Mouse (Mus musculus): ENCODE measurements at regions not wholly inside any gene's neighbourhood (a gene's known extent, or its start where the extent isn't known, plus 50 kb on each side); places are given as distances from the start of the nearest gene placed in this dataset.

GRCm38 (mm10) chr9:22979627-22980026, 243.2 kb upstream of the Bmper start:
- Histone ChIP-seq H3K27ac (replicated peaks; ENCODE audit: low read depth, low read length) (no peak overlapping the region), H3K4me1 (ENCODE audit: control insufficient read depth, insufficient read depth, low read length) (no peaks in the 10 kb centered on the region), H3K4me2 (ENCODE audit: low read depth, low read length) (no peak overlapping the region), H3K4me3 (ENCODE audit: low read depth, low read length) (no peak overlapping the region), H3K9ac (replicated peaks; ENCODE audit: low read length) (no peak overlapping the region), H3K27me3 (ENCODE audit: control insufficient read depth, insufficient read depth, low read length) (no peaks in the 10 kb centered on the region), H3K36me3 (replicated peaks; ENCODE audit: control insufficient read depth, insufficient read depth, low read depth, low read length) (no peaks in the 10 kb centered on the region), H3K9me3 (replicated peaks; ENCODE audit: control insufficient read depth, low read length) (no peaks in the 10 kb centered on the region)
- DNase-seq (ENCODE audit: low spot score) (no peak), ATAC-seq (replicated peaks; ENCODE audit: insufficient number of reproducible peaks, low FRiP score, low TSS enrichment, low read depth) (no peak)
- WGBS, result 50% methylated on average over 5 of the region's 5 CpGs

DNA sequence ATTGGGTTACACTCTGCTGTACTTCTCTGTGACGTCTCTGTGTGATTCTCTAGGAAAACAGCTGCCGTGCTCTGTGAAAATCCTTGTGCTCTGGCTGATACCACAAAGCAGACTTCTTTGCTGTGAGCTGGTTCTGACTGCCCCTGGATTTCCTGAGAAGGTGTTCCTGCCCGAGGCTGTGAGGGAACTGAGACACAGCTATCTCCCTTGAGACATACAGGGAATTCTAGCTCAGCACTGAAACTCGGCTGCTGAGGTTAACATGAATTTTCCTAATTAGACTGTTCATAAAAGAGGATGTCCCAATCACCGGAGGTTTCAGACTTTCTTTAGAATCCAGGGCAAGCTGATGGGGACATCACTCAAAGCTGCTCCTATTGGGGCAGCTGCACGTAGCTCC, 233.4 kb upstream of the Bmper start:
- Histone ChIP-seq H3K4me3 (ENCODE audit: low read depth, low read length) (no peak overlapping the region), H3K27me3 (ENCODE audit: control insufficient read depth, insufficient read depth, low read length) (no peaks in the 10 kb centered on the region), H3K27ac (replicated peaks; ENCODE audit: low read depth, low read length) (no peak overlapping the region), H3K4me2 (ENCODE audit: low read depth, low read length) (no peak overlapping the region), H3K9ac (replicated peaks; ENCODE audit: low read length) (no peak overlapping the region), H3K4me1 (ENCODE audit: control insufficient read depth, insufficient read depth, low read length) (no peaks in the 10 kb centered on the region), H3K36me3 (replicated peaks; ENCODE audit: control insufficient read depth, insufficient read depth, low read depth, low read length) (no peaks in the 10 kb centered on the region), H3K9me3 (replicated peaks; ENCODE audit: control insufficient read depth, low read length) (no peaks in the 10 kb centered on the region)
- ATAC-seq (replicated peaks; ENCODE audit: insufficient number of reproducible peaks, low FRiP score, low TSS enrichment, low read depth) (no peak), DNase-seq (ENCODE audit: low spot score) (no peak)
- WGBS, result 48% methylated on average over 6 of the region's 6 CpGs

GRCm38 (mm10) chr9:22993531-22993930, 229.3 kb upstream of the Bmper start:
- no peak overlapping the region for H3K27ac ChIP-seq (replicated peaks; ENCODE audit: low read depth, low read length)
- no peak overlapping the region for H3K4me3 ChIP-seq (ENCODE audit: low read depth, low read length)
- no peak overlapping the region for H3K4me2 ChIP-seq (ENCODE audit: low read depth, low read length)
- no peaks in the 10 kb centered on the region for H3K36me3 ChIP-seq (replicated peaks; ENCODE audit: control insufficient read depth, insufficient read depth, low read depth, low read length)
- H3K4me1 ChIP-seq (ENCODE audit: control insufficient read depth, insufficient read depth, low read length), result no peaks in the 10 kb centered on the region
- no peaks in the 10 kb centered on the region for H3K27me3 ChIP-seq (ENCODE audit: control insufficient read depth, insufficient read depth, low read length)
- no peaks in the 10 kb centered on the region for H3K9me3 ChIP-seq (replicated peaks; ENCODE audit: control insufficient read depth, low read length)
- whole genome bisulfite sequencing, result 54% methylated on average over 5 of the region's 5 CpGs
- ATAC-seq (replicated peaks; ENCODE audit: insufficient number of reproducible peaks, low FRiP score, low TSS enrichment, low read depth) (no peak), DNase-seq (ENCODE audit: low spot score) (peak; percentile 43)
- H3K9ac ChIP-seq (replicated peaks; ENCODE audit: low read length), result no peak overlapping the region

DNA sequence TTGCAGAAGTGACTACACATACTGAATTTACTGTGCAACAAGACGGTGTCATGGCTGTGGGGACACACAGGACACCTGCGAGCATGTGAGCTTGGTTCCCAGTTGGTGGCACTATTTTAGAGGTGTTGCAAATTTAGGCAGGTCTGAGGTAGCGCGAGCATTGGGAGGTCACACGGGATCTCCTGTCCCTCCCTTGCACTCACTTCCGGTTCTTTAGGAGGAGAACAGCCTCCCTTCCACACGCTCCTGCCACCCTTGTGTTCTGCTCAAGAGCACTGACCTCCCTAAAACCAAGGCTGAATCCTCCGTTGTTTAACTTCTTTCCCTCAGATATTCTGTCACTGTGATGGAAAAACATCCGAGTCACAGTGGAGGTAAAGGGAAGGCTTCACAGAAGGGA, 227.3 kb upstream of the Bmper start:
- Histone ChIP-seq H3K4me1 (ENCODE audit: control insufficient read depth, insufficient read depth, low read length) (no peaks in the 10 kb centered on the region), H3K27me3 (ENCODE audit: control insufficient read depth, insufficient read depth, low read length) (no peaks in the 10 kb centered on the region), H3K9me3 (replicated peaks; ENCODE audit: control insufficient read depth, low read length) (no peaks in the 10 kb centered on the region), H3K36me3 (replicated peaks; ENCODE audit: control insufficient read depth, insufficient read depth, low read depth, low read length) (no peaks in the 10 kb centered on the region), H3K27ac (replicated peaks; ENCODE audit: low read depth, low read length) (no peak overlapping the region), H3K9ac (replicated peaks; ENCODE audit: low read length) (no peak overlapping the region), H3K4me3 (ENCODE audit: low read depth, low read length) (no peak overlapping the region), H3K4me2 (ENCODE audit: low read depth, low read length) (no peak overlapping the region)
- DNase-seq (ENCODE audit: low spot score) (no peak), ATAC-seq (replicated peaks; ENCODE audit: insufficient number of reproducible peaks, low FRiP score, low TSS enrichment, low read depth) (no peak)
- 73% methylated on average over 9 of the region's 9 CpGs for WGBS

- ATAC-seq (replicated peaks; ENCODE audit: insufficient number of reproducible peaks, low FRiP score, low TSS enrichment, low read depth), result no peak
- H3K27ac ChIP-seq (replicated peaks; ENCODE audit: low read depth, low read length), result no peak overlapping the region
- H3K4me2 ChIP-seq (ENCODE audit: low read depth, low read length), result no peak overlapping the region
- no peak overlapping the region for H3K9ac ChIP-seq (replicated peaks; ENCODE audit: low read length)
- no peaks in the 10 kb centered on the region for H3K4me1 ChIP-seq (ENCODE audit: control insufficient read depth, insufficient read depth, low read length)
- H3K4me3 ChIP-seq (ENCODE audit: low read depth, low read length), result no peak overlapping the region
- H3K27me3 ChIP-seq (ENCODE audit: control insufficient read depth, insufficient read depth, low read length), result no peaks in the 10 kb centered on the region
- no peak for DNase-seq (ENCODE audit: low spot score)
- no peaks in the 10 kb centered on the region for H3K9me3 ChIP-seq (replicated peaks; ENCODE audit: control insufficient read depth, low read length)
- 85% methylated on average over 6 of the region's 6 CpGs for WGBS
- H3K36me3 ChIP-seq (replicated peaks; ENCODE audit: control insufficient read depth, insufficient read depth, low read depth, low read length), result no peaks in the 10 kb centered on the region
Measured at GRCm38 (mm10) chr9:22998306-22998705, 224.6 kb upstream of the Bmper start.

GRCm38 (mm10) chr9:22999181-22999580, 223.7 kb upstream of the Bmper start:
- Histone ChIP-seq H3K27me3 (ENCODE audit: control insufficient read depth, insufficient read depth, low read length) (no peaks in the 10 kb centered on the region), H3K36me3 (replicated peaks; ENCODE audit: control insufficient read depth, insufficient read depth, low read depth, low read length) (no peaks in the 10 kb centered on the region), H3K4me1 (ENCODE audit: control insufficient read depth, insufficient read depth, low read length) (no peaks in the 10 kb centered on the region), H3K4me2 (ENCODE audit: low read depth, low read length) (no peak overlapping the region), H3K9ac (replicated peaks; ENCODE audit: low read length) (no peak overlapping the region), H3K4me3 (ENCODE audit: low read depth, low read length) (no peak overlapping the region), H3K27ac (replicated peaks; ENCODE audit: low read depth, low read length) (no peak overlapping the region), H3K9me3 (replicated peaks; ENCODE audit: control insufficient read depth, low read length) (no peaks in the 10 kb centered on the region)
- no peak for DNase-seq (ENCODE audit: low spot score)
- ATAC-seq (replicated peaks; ENCODE audit: insufficient number of reproducible peaks, low FRiP score, low TSS enrichment, low read depth), result no peak
- 83% methylated on average over 4 of the region's 4 CpGs for WGBS

DNA sequence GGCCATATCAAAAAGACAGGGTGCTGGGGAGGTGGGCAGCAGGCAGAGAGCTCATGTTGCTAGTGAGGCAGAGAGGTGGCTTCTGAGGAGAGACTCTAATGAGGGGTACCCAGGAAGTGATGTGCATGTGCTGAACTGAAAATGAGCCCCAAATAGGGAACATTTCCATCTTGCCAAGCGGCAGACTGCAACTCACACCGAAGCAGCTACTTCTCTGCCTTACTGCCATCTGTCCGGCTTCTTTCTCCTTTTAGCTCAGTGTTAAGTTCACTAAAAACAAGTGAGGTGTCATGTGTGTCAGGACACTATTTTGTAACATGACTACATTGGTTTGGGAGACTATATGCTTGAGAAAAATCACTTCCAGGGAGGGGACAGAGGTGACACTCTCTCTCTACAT, 222.7 kb upstream of the Bmper start:
- 85% methylated on average over 3 of the region's 3 CpGs for WGBS
- H3K36me3 ChIP-seq (replicated peaks; ENCODE audit: control insufficient read depth, insufficient read depth, low read depth, low read length), result no peaks in the 10 kb centered on the region
- DNase-seq (ENCODE audit: low spot score), result no peak

DNA sequence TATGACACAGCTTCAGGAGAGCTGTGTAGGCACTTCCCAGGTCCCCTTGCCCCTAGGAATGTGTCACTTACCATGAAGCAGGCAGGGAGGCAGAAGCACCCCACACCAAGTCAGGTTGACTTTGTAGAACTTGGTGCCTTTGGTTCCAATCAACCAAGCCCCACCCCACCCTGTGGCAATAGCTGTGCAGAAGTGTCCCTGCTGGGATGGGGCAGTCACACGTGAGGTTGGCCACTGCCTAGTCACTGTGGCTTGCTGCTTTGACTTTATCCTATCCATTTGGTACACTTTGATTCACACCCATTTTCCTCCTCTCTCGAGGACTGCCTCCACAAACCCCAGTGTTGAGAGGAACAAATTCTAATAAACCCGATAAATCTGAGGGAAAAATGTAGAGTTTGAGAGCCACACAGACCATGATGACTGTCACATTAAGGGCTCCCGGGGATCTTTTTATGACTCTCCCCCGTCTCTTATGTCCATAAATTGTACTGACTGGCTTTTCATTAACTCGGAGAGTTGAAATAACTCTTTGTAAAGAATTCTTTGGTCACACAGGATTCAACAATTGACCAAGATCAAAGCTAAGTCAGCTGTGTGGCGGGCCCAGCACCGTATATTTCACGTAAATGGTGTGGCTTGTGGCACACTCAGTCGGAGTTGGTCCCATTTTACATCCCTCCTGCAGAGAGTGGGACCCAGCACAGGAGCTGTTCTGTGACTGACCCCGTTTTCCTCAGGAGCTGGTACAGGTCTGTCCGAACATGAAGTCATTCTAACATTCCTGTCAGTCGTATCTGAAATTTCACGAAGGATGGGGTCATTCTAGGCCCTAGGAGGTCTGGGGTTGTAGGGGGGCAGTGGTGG, 219.4 kb upstream of the Bmper start:
- H3K9me3 ChIP-seq (replicated peaks; ENCODE audit: control insufficient read depth, low read length), result no peaks in the 10 kb centered on the region
- DNase-seq (ENCODE audit: low spot score) (no peak), ATAC-seq (replicated peaks; ENCODE audit: insufficient number of reproducible peaks, low FRiP score, low TSS enrichment, low read depth) (no peak)
- no peak overlapping the region for H3K9ac ChIP-seq (replicated peaks; ENCODE audit: low read length)
- WGBS, result 77% methylated on average over 14 of the region's 14 CpGs
- H3K27me3 ChIP-seq (ENCODE audit: control insufficient read depth, insufficient read depth, low read length), result no peaks in the 10 kb centered on the region
- no peaks in the 10 kb centered on the region for H3K36me3 ChIP-seq (replicated peaks; ENCODE audit: control insufficient read depth, insufficient read depth, low read depth, low read length)
- H3K4me3 ChIP-seq (ENCODE audit: low read depth, low read length), result no peak overlapping the region
- H3K4me2 ChIP-seq (ENCODE audit: low read depth, low read length), result no peak overlapping the region
- H3K4me1 ChIP-seq (ENCODE audit: control insufficient read depth, insufficient read depth, low read length), result peaks cover 4% of the 10 kb centered on the region
- H3K27ac ChIP-seq (replicated peaks; ENCODE audit: low read depth, low read length), result no peak overlapping the region

More for the DNA sequence above, 222.7 kb upstream of the Bmper start:
- no peak overlapping the region for H3K9ac ChIP-seq (replicated peaks; ENCODE audit: low read length)
- ATAC-seq (replicated peaks; ENCODE audit: insufficient number of reproducible peaks, low FRiP score, low TSS enrichment, low read depth), result no peak
- H3K4me2 ChIP-seq (ENCODE audit: low read depth, low read length), result no peak overlapping the region
- no peak overlapping the region for H3K4me3 ChIP-seq (ENCODE audit: low read depth, low read length)
- H3K27me3 ChIP-seq (ENCODE audit: control insufficient read depth, insufficient read depth, low read length), result no peaks in the 10 kb centered on the region
- no peaks in the 10 kb centered on the region for H3K9me3 ChIP-seq (replicated peaks; ENCODE audit: control insufficient read depth, low read length)
- no peak overlapping the region for H3K27ac ChIP-seq (replicated peaks; ENCODE audit: low read depth, low read length)
- H3K4me1 ChIP-seq (ENCODE audit: control insufficient read depth, insufficient read depth, low read length), result no peaks in the 10 kb centered on the region; the same call in 1 of the 2 replicates
